Mouse (Mus musculus): ENCODE results near the gene Map3k13. TPM values are rescaled to one million over a fixed set of nuclear protein-coding genes. Genes with fewer than 3 reads are reported as not detected.
"Not testable (repeated sequence)": the region's sequence is repeated elsewhere in the genome, so short reads cannot be mapped to it uniquely, and the experiment has no call there.

Gene Map3k13
- polyA plus RNA-seq, 1 experiment from 2014 or later, result 0.92 TPM

DNA sequence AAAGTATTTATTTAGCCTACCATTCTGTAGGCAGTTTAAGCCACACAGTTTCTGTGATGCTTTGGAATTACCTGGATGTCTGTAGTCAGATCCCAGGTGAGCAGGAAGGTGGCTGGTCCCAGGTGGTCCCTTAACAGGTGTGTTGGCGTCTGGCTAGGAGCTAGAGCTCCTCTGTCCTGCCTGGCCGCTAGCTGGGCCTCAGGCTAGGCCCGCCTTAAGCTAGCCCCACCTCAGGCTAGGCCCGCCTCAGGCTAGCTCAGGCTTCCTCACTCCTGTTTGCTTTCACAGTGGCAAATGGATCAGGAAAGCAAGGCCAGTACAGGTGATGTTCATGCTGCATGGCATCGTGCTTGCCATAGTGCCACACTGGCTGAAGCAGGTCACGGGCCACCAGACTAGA, 112.8 kb downstream of the Map3k13 start:
- no peak overlapping the region for H3K27ac ChIP-seq (replicated peaks in 1 of 2; ENCODE audit: control insufficient read depth in 1 of 2, insufficient read depth in 1 of 2, low read depth in 2 of 2, low read length in 2 of 2)
- H3K27me3 ChIP-seq (ENCODE audit: control insufficient read depth, insufficient read depth, low read length), result no peaks in the 10 kb centered on the region
- H3K4me2 ChIP-seq (ENCODE audit: low read length), result no peak overlapping the region
- H3K4me3 ChIP-seq (ENCODE audit: control insufficient read depth in 1 of 2, insufficient read depth in 1 of 2, low read depth in 1 of 2, low read length in 2 of 2), result no peak overlapping the region
- H3K36me3 ChIP-seq (ENCODE audit: control insufficient read depth, insufficient read depth, low read length), result no peaks in the 10 kb centered on the region
- WGBS, result 84% methylated on average over 6 of the region's 6 CpGs
- ATAC-seq (ENCODE audit: insufficient number of reproducible peaks, insufficient read depth, low FRiP score, low read depth), result no peak
- no peak overlapping the region for H3K9ac ChIP-seq (ENCODE audit: low read length)
- no peaks in the 10 kb centered on the region for H3K4me1 ChIP-seq (ENCODE audit: control insufficient read depth in 2 of 2, insufficient read depth in 2 of 2, low read length in 2 of 2)
- no peaks in the 10 kb centered on the region for H3K9me3 ChIP-seq (ENCODE audit: control insufficient read depth, low read length)

DNA sequence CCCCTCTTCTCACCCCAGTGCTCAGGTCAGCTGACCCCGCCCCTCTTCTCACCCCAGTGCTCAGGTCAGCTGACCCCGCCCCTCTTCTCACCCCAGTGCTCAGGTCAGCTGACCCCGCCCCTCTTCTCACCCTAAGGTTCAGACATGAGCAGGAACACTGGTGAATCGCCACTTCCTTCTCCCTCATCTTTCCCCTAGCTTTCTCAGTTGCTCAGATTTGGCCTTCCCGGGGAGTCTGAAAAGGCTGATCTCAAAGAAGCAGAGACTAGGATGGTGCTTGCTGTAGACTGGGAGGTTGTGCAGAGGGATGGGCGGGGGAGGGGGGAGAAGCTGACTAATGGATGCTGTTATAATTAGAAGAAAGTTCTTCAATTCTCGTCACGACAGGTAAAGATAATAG, 114.8 kb downstream of the Map3k13 start:
- ATAC-seq (ENCODE audit: insufficient number of reproducible peaks, insufficient read depth, low FRiP score, low read depth); H3K4me3 ChIP-seq (ENCODE audit: control insufficient read depth in 1 of 2, insufficient read depth in 1 of 2, low read depth in 1 of 2, low read length in 2 of 2); H3K9me3 ChIP-seq (ENCODE audit: control insufficient read depth, low read length); H3K9ac ChIP-seq (ENCODE audit: low read length); H3K27ac ChIP-seq (replicated peaks in 1 of 2; ENCODE audit: control insufficient read depth in 1 of 2, insufficient read depth in 1 of 2, low read depth in 2 of 2, low read length in 2 of 2); H3K27me3 ChIP-seq (ENCODE audit: control insufficient read depth, insufficient read depth, low read length); H3K4me1 ChIP-seq (ENCODE audit: control insufficient read depth in 2 of 2, insufficient read depth in 2 of 2, low read length in 2 of 2); H3K36me3 ChIP-seq (ENCODE audit: control insufficient read depth, insufficient read depth, low read length): not testable (repeated sequence)
- H3K4me2 ChIP-seq (ENCODE audit: low read length), result peak overlapping the region; percentile 29; the same call in 1 of the 2 replicates
- WGBS, result 50% methylated on average over 6 of the region's 8 CpGs

DNA sequence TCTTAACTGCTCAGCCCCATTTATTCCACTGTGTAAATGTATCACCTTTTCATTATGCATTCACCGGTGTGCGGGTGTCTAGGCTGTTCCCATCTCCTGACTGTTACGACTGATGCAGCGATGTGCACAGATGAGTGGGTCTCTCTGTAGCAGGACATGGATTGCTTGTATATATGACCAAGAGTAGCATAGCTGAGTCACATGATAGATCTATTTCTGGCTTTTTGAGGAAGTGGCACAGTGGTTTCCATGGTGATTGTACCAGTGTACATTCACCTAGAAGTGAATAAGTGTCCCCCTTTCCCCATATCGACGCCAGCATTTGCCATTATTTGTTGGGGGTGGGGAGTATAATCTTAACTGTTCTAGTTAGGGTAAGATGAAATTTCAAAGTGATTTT, 119.2 kb downstream of the Map3k13 start:
- Histone ChIP-seq H3K4me1 (ENCODE audit: control insufficient read depth in 2 of 2, insufficient read depth in 2 of 2, low read length in 2 of 2) (no peaks in the 10 kb centered on the region), H3K27ac (replicated peaks in 1 of 2; ENCODE audit: control insufficient read depth in 1 of 2, insufficient read depth in 1 of 2, low read depth in 2 of 2, low read length in 2 of 2) (no peak overlapping the region), H3K4me3 (ENCODE audit: control insufficient read depth in 1 of 2, insufficient read depth in 1 of 2, low read depth in 1 of 2, low read length in 2 of 2) (no peak overlapping the region), H3K9ac (ENCODE audit: low read length) (no peak overlapping the region), H3K27me3 (ENCODE audit: control insufficient read depth, insufficient read depth, low read length) (no peaks in the 10 kb centered on the region), H3K36me3 (ENCODE audit: control insufficient read depth, insufficient read depth, low read length) (no peaks in the 10 kb centered on the region), H3K4me2 (ENCODE audit: low read length) (no peak overlapping the region), H3K9me3 (ENCODE audit: control insufficient read depth, low read length) (no peaks in the 10 kb centered on the region)
- no peak for ATAC-seq (ENCODE audit: insufficient number of reproducible peaks, insufficient read depth, low FRiP score, low read depth)
- WGBS, result 93% methylated on average over 6 of the region's 6 CpGs

DNA sequence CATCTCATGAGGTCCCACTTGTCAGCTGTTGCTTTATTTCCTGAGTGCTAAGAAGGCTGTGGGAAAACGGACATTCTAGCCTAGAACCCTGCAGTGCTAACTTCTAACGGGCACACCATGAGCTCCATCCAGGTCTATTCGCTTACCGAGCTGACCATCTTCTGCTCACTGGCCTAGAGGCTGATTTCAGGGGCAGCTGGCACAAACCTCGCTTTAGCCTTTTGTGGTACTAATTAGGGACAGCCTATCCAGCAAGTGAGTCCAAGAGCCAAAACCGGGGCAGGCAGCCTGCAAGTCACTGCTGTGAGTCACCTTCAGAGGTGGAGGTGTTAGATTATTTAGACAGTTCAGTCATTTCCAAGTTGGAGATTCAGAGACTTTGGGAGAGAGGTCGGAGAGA, 122.5 kb downstream of the Map3k13 start:
- no peak for ATAC-seq (ENCODE audit: insufficient number of reproducible peaks, insufficient read depth, low FRiP score, low read depth)
- Histone ChIP-seq H3K36me3 (ENCODE audit: control insufficient read depth, insufficient read depth, low read length) (no peaks in the 10 kb centered on the region; the same call in 1 of the 2 replicates), H3K27ac (replicated peaks in 1 of 2; ENCODE audit: control insufficient read depth in 1 of 2, insufficient read depth in 1 of 2, low read depth in 2 of 2, low read length in 2 of 2) (no peak overlapping the region), H3K4me3 (ENCODE audit: control insufficient read depth in 1 of 2, insufficient read depth in 1 of 2, low read depth in 1 of 2, low read length in 2 of 2) (no peak overlapping the region), H3K9me3 (ENCODE audit: control insufficient read depth, low read length) (no peaks in the 10 kb centered on the region), H3K27me3 (ENCODE audit: control insufficient read depth, insufficient read depth, low read length) (no peaks in the 10 kb centered on the region), H3K4me1 (ENCODE audit: control insufficient read depth in 2 of 2, insufficient read depth in 2 of 2, low read length in 2 of 2) (no peaks in the 10 kb centered on the region), H3K9ac (ENCODE audit: low read length) (no peak overlapping the region), H3K4me2 (ENCODE audit: low read length) (no peak overlapping the region)
- 67% methylated on average over 7 of the region's 7 CpGs for WGBS

DNA sequence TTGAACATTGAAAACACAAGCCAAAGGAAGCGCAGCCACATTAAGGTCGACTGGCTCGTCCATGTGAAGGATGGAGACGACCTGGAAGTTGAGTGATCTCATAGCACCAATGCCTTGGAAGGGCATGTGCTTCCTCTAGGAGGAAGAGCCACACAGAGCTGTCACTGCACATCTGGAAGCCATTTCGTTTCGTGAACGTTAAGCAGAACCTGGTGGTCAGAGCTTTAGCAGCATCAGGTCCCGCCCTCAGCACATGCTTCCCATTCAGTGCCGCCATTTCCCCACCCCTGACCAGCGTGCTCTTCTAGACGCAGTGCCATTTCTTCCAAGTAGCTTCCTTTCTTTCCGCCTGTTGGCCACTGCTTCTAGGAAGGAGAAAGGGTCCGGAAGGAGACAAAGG, 134.3 kb downstream of the Map3k13 start:
- no peaks in the 10 kb centered on the region for H3K27me3 ChIP-seq (ENCODE audit: control insufficient read depth, insufficient read depth, low read length)
- H3K4me3 ChIP-seq (ENCODE audit: control insufficient read depth in 1 of 2, insufficient read depth in 1 of 2, low read depth in 1 of 2, low read length in 2 of 2), result no peak overlapping the region
- H3K9ac ChIP-seq (ENCODE audit: low read length), result no peak overlapping the region
- no peaks in the 10 kb centered on the region for H3K9me3 ChIP-seq (ENCODE audit: control insufficient read depth, low read length)
- no peaks in the 10 kb centered on the region for H3K4me1 ChIP-seq (ENCODE audit: control insufficient read depth in 2 of 2, insufficient read depth in 2 of 2, low read length in 2 of 2)
- no peak overlapping the region for H3K27ac ChIP-seq (replicated peaks in 1 of 2; ENCODE audit: control insufficient read depth in 1 of 2, insufficient read depth in 1 of 2, low read depth in 2 of 2, low read length in 2 of 2)
- no peak for ATAC-seq (ENCODE audit: insufficient number of reproducible peaks, insufficient read depth, low FRiP score, low read depth)
- 83% methylated on average over 13 of the region's 13 CpGs for WGBS
- no peak overlapping the region for H3K4me2 ChIP-seq (ENCODE audit: low read length)
- H3K36me3 ChIP-seq (ENCODE audit: control insufficient read depth, insufficient read depth, low read length), result peaks cover 26% of the 10 kb centered on the region

DNA sequence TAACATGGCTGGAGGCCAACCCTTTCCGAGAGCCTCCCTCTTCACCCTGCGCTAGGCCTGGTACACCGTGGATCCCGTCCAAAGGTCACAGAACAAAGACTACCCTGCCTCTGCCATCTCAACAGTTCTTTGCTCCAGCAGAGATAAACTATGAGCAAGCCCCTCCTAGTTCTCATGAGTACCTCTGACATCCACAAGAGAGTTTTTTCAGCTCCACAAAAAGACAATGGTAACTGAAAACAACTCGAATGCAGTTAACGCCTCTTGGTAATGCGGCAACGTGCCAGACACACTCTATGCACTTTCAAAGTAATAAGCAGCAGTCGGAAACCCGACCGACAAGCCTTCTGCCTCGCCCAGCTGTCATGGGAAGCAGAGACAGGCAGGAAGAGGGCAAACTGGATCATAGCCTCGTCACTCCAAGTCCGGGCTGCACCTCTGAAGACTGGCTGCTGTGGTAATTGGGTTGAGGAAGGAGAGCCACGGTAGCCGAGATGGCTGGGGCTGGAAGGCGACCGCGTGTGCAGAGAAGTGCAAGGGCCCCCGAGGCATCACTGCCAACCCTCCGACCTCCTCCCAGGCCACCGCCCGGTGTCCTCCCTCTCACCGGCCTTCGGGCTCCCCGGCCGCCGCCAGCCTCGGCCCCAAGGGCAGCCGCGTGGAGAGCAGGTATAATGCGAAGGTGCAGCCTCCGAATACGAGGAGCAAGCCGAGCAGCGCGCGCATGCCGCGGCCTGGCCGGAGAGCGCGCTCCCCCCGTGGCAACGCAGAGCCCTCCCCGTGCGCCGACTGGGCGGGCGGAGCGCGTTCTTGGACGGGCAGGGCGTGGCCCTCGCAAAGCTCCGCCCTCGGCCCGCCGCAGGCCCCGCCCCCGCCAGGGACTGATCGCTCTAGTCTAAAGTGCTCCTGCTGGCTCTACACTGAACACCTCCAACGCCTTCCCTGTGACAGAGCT, 152.9 kb downstream of the Map3k13 start, which contains the start of gene Tmem41a:
Gene Tmem41a (minus strand): TSS at position 792 of the 955 bp plus-strand sequence.
- Histone ChIP-seq H3K36me3 (ENCODE audit: control insufficient read depth, insufficient read depth, low read length) (peaks cover 5% of the 10 kb centered on the region; the same call in 1 of the 2 replicates), H3K4me3 (ENCODE audit: control insufficient read depth in 1 of 2, insufficient read depth in 1 of 2, low read depth in 1 of 2, low read length in 2 of 2) (peak within 1 kb of the TSS; percentile 59 to 60), H3K9me3 (ENCODE audit: control insufficient read depth, low read length) (no peaks in the 10 kb centered on the region), H3K27ac (replicated peaks in 1 of 2; ENCODE audit: control insufficient read depth in 1 of 2, insufficient read depth in 1 of 2, low read depth in 2 of 2, low read length in 2 of 2) (peak within 1 kb of the TSS; percentile 79 to 86), H3K4me2 (ENCODE audit: low read length) (peak within 1 kb of the TSS; percentile 80), H3K4me1 (ENCODE audit: control insufficient read depth in 2 of 2, insufficient read depth in 2 of 2, low read length in 2 of 2) (peaks cover 7 to 10% of the 10 kb centered on the region in 2 experiments; a peak in 3 of 4 replicates), H3K27me3 (ENCODE audit: control insufficient read depth, insufficient read depth, low read length) (no peaks in the 10 kb centered on the region), H3K9ac (ENCODE audit: low read length) (peak within 1 kb of the TSS; percentile 81)
- under 1% methylated on average over 63 of the region's 63 CpGs for WGBS
- ATAC-seq (ENCODE audit: insufficient number of reproducible peaks, insufficient read depth, low FRiP score, low read depth), result peak; percentile 95

GRCm38 (mm10) chr16:21955591-21955990, 161.4 kb downstream of the Map3k13 start:
- no peaks in the 10 kb centered on the region for H3K27me3 ChIP-seq (ENCODE audit: control insufficient read depth, insufficient read depth, low read length)
- peaks cover 11 to 12% of the 10 kb centered on the region in 2 experiments for H3K4me1 ChIP-seq (ENCODE audit: control insufficient read depth in 2 of 2, insufficient read depth in 2 of 2, low read length in 2 of 2)
- no peaks in the 10 kb centered on the region for H3K36me3 ChIP-seq (ENCODE audit: control insufficient read depth, insufficient read depth, low read length)
- H3K27ac ChIP-seq (replicated peaks in 1 of 2; ENCODE audit: control insufficient read depth in 1 of 2, insufficient read depth in 1 of 2, low read depth in 2 of 2, low read length in 2 of 2), result peak overlapping the region; percentile 72 to 77
- H3K4me3 ChIP-seq (ENCODE audit: control insufficient read depth in 1 of 2, insufficient read depth in 1 of 2, low read depth in 1 of 2, low read length in 2 of 2), result peak overlapping the region; percentile 3 to 5; a peak in 1 of 4 replicates
- peak overlapping the region; percentile 54 for H3K4me2 ChIP-seq (ENCODE audit: low read length)
- ATAC-seq (ENCODE audit: insufficient number of reproducible peaks, insufficient read depth, low FRiP score, low read depth), result peak; percentile 71; the same call in 1 of the 2 replicates
- peak overlapping the region; percentile 61 for H3K9ac ChIP-seq (ENCODE audit: low read length)
- no peaks in the 10 kb centered on the region for H3K9me3 ChIP-seq (ENCODE audit: control insufficient read depth, low read length)
- 18% methylated on average over 12 of the region's 12 CpGs for WGBS
